Mouse (Mus musculus): ENCODE measurements around the gene Becn1. TPM values are rescaled to one million over a fixed set of nuclear protein-coding genes. Genes with fewer than 3 reads are reported as not detected.
A peak's percentile ranks its signal among the peaks of the same experiment; 100 is the strongest.

Becn1 gene
- polyA plus RNA-seq, 1 experiment, result 169 TPM

- no peak for TF ChIP-seq CTCF (IDR thresholded peaks at IDR 0.05; ENCODE audit: extremely low read depth, insufficient read depth, low read length)
- TF ChIP-seq POLR2A (IDR thresholded peaks at IDR 0.05; ENCODE audit: extremely low read depth, insufficient read depth, low read length), result no peak
- Histone ChIP-seq H3K27ac (ENCODE audit: insufficient read depth, low read length) (no peak overlapping the region), H3K4me3 (ENCODE audit: insufficient read depth, low read length) (no peak overlapping the region), H3K4me1 (ENCODE audit: control insufficient read depth, insufficient read depth, low read length) (no peaks in the 10 kb centered on the region)
Measured at GRCm38 (mm10) chr11:101295191-101295590, 6.9 kb downstream of the Becn1 start.

GRCm38 (mm10) chr11:101291231-101291630 is 10.9 kb downstream of the Becn1 start:
- H3K4me3 ChIP-seq (ENCODE audit: insufficient read depth, low read length), result no peak overlapping the region
- no peak for TF ChIP-seq CTCF (IDR thresholded peaks at IDR 0.05; ENCODE audit: extremely low read depth, insufficient read depth, low read length)
- TF ChIP-seq POLR2A (IDR thresholded peaks at IDR 0.05; ENCODE audit: extremely low read depth, insufficient read depth, low read length), result no peak
- H3K27ac ChIP-seq (ENCODE audit: insufficient read depth, low read length), result no peak overlapping the region
- no peaks in the 10 kb centered on the region for H3K4me1 ChIP-seq (ENCODE audit: control insufficient read depth, insufficient read depth, low read length)

GRCm38 (mm10) chr11:101287306-101287705 is 14.8 kb downstream of the Becn1 start:
- TF ChIP-seq CTCF (IDR thresholded peaks at IDR 0.05; ENCODE audit: extremely low read depth, insufficient read depth, low read length) (no peak), POLR2A (IDR thresholded peaks at IDR 0.05; ENCODE audit: extremely low read depth, insufficient read depth, low read length) (no peak)
- no peaks in the 10 kb centered on the region for H3K4me1 ChIP-seq (ENCODE audit: control insufficient read depth, insufficient read depth, low read length)
- no peak overlapping the region for H3K4me3 ChIP-seq (ENCODE audit: insufficient read depth, low read length)
- H3K27ac ChIP-seq (ENCODE audit: insufficient read depth, low read length), result no peak overlapping the region

GRCm38 (mm10) chr11:101283805-101284204 is 18.3 kb downstream of the Becn1 start:
- Histone ChIP-seq H3K4me3 (ENCODE audit: insufficient read depth, low read length) (no peak overlapping the region), H3K4me1 (ENCODE audit: control insufficient read depth, insufficient read depth, low read length) (no peaks in the 10 kb centered on the region), H3K27ac (ENCODE audit: insufficient read depth, low read length) (no peak overlapping the region)
- no peak for TF ChIP-seq CTCF (IDR thresholded peaks at IDR 0.05; ENCODE audit: extremely low read depth, insufficient read depth, low read length)
- no peak for TF ChIP-seq POLR2A (IDR thresholded peaks at IDR 0.05; ENCODE audit: extremely low read depth, insufficient read depth, low read length)

- TF ChIP-seq POLR2A (IDR thresholded peaks at IDR 0.05; ENCODE audit: extremely low read depth, insufficient read depth, low read length) (no peak), CTCF (IDR thresholded peaks at IDR 0.05; ENCODE audit: extremely low read depth, insufficient read depth, low read length) (no peak)
Measured at GRCm38 (mm10) chr11:101282896-101283295, 19.2 kb downstream of the Becn1 start.

GRCm38 (mm10) chr11:101280837-101281236 is 21.2 kb downstream of the Becn1 start:
- TF ChIP-seq CTCF (IDR thresholded peaks at IDR 0.05; ENCODE audit: extremely low read depth, insufficient read depth, low read length) (no peak), POLR2A (IDR thresholded peaks at IDR 0.05; ENCODE audit: extremely low read depth, insufficient read depth, low read length) (no peak)
- peaks cover 5% of the 10 kb centered on the region for H3K4me1 ChIP-seq (ENCODE audit: control insufficient read depth, insufficient read depth, low read length)
- no peak overlapping the region for H3K4me3 ChIP-seq (ENCODE audit: insufficient read depth, low read length)
- no peak overlapping the region for H3K27ac ChIP-seq (ENCODE audit: insufficient read depth, low read length)

More at GRCm38 (mm10) chr11:101282896-101283295, 19.2 kb downstream of the Becn1 start:
- Histone ChIP-seq H3K27ac (ENCODE audit: insufficient read depth, low read length) (no peak overlapping the region), H3K4me1 (ENCODE audit: control insufficient read depth, insufficient read depth, low read length) (0 out of 2 replicates have a peak, but pooled peaks cover 2% of the 10 kb centered on the region), H3K4me3 (ENCODE audit: insufficient read depth, low read length) (no peak overlapping the region)

- TF ChIP-seq POLR2A (IDR thresholded peaks at IDR 0.05; ENCODE audit: extremely low read depth, insufficient read depth, low read length) (no peak), CTCF (IDR thresholded peaks at IDR 0.05; ENCODE audit: extremely low read depth, insufficient read depth, low read length) (no peak)
- Histone ChIP-seq H3K4me1 (ENCODE audit: control insufficient read depth, insufficient read depth, low read length) (peaks cover 5% of the 10 kb centered on the region), H3K4me3 (ENCODE audit: insufficient read depth, low read length) (peak overlapping the region; percentile 61), H3K27ac (ENCODE audit: insufficient read depth, low read length) (no peak overlapping the region)
Measured at GRCm38 (mm10) chr11:101279193-101279569, 22.9 kb downstream of the Becn1 start.

GRCm38 (mm10) chr11:101278223-101279192 is 23.6 kb downstream of the Becn1 start, which contains the start of the genes Cntd1 and Coa3:
Cntd1 (plus strand) TSS chr11:101279012.
Coa3 (minus strand) TSS chr11:101279114.
- TF ChIP-seq CTCF (IDR thresholded peaks at IDR 0.05; ENCODE audit: extremely low read depth, insufficient read depth, low read length) (no peak), POLR2A (IDR thresholded peaks at IDR 0.05; ENCODE audit: extremely low read depth, insufficient read depth, low read length) (peak; percentile 77)
- Histone ChIP-seq H3K27ac (ENCODE audit: insufficient read depth, low read length) (peak within 1 kb of the TSS; percentile 25; the same call in 1 of the 2 replicates), H3K4me1 (ENCODE audit: control insufficient read depth, insufficient read depth, low read length) (peaks cover 5% of the 10 kb centered on the region), H3K4me3 (ENCODE audit: insufficient read depth, low read length) (peak within 1 kb of the TSS; percentile 61)

GRCm38 (mm10) chr11:101277381-101278222 is 24.5 kb downstream of the Becn1 start:
- H3K4me3 ChIP-seq (ENCODE audit: insufficient read depth, low read length), result peak overlapping the region; percentile 61
- H3K27ac ChIP-seq (ENCODE audit: insufficient read depth, low read length), result no peak overlapping the region
- TF ChIP-seq CTCF (IDR thresholded peaks at IDR 0.05; ENCODE audit: extremely low read depth, insufficient read depth, low read length), result no peak
- no peak for TF ChIP-seq POLR2A (IDR thresholded peaks at IDR 0.05; ENCODE audit: extremely low read depth, insufficient read depth, low read length)
- peaks cover 5% of the 10 kb centered on the region for H3K4me1 ChIP-seq (ENCODE audit: control insufficient read depth, insufficient read depth, low read length)
